In genomic region chr13:102906661-102907009, GRCm38 (mm10) we compare ENCODE assay signal across 8 mouse cellular contexts.
A peak's percentile ranks its signal among the peaks of the same experiment; 100 is the strongest.
DNase-seq lines count a peak whose midpoint lies in the region; ATAC-seq and TF ChIP-seq lines count a peak whose summit lies in the region.

No protein-coding gene starts in this region.

- 9% methylated on average over 9 of the region's 9 CpGs for WGBS in liver, adult 2 months
- 6% methylated on average over 9 of the region's 9 CpGs for WGBS in embryonic facial prominence, embryonic 15.5 days
- WGBS in intestine, postnatal 0 days = 2% methylated on average over 9 of the region's 9 CpGs
- 9% methylated on average over 9 of the region's 9 CpGs for WGBS in neural tube, embryonic 15.5 days

- TF ChIP-seq POLR2A in liver, adult 2 months (IDR thresholded peaks at IDR 0.05; ENCODE audit: extremely low read depth, insufficient read depth, low read length) = no peak

- H3K36me3 ChIP-seq in liver, adult 2 months (ENCODE audit: control insufficient read depth, insufficient read depth, low read length) = no peaks in the 10 kb centered on the region
- no peaks in the 10 kb centered on the region for H3K36me3 ChIP-seq in embryonic facial prominence, embryonic 15.5 days
- H3K36me3 ChIP-seq in intestine, postnatal 0 days (ENCODE audit: control insufficient read depth, insufficient read depth) = no peaks in the 10 kb centered on the region
- H3K36me3 ChIP-seq in neural tube, embryonic 15.5 days = no peaks in the 10 kb centered on the region

- peak overlapping the region; percentile 69 for H3K4me2 ChIP-seq in embryonic facial prominence, embryonic 15.5 days (replicated peaks)
- H3K4me2 ChIP-seq in intestine, postnatal 0 days (replicated peaks; ENCODE audit: low read depth) = peak overlapping the region; percentile 82
- peak overlapping the region; percentile 87 for H3K4me2 ChIP-seq in neural tube, embryonic 15.5 days

- H3K9ac ChIP-seq in liver, adult 2 months (ENCODE audit: low read depth, low read length) = 0 out of 2 replicates have a peak overlapping the region, but pooled peaks have one; percentile 14
- peak overlapping the region; percentile 48 for H3K9ac ChIP-seq in embryonic facial prominence, embryonic 15.5 days
- peak overlapping the region; percentile 35; the same call in 1 of the 2 replicates for H3K9ac ChIP-seq in intestine, postnatal 0 days (ENCODE audit: low read depth, low read length)
- peak overlapping the region; percentile 43 for H3K9ac ChIP-seq in neural tube, embryonic 15.5 days (replicated peaks)

- no peaks in the 10 kb centered on the region for H3K27me3 ChIP-seq in liver, adult 2 months (ENCODE audit: control insufficient read depth, insufficient read depth, low read length)
- no peaks in the 10 kb centered on the region for H3K27me3 ChIP-seq in embryonic facial prominence, embryonic 15.5 days
- H3K27me3 ChIP-seq in intestine, postnatal 0 days (replicated peaks; ENCODE audit: control insufficient read depth, insufficient read depth, low read length) = no peaks in the 10 kb centered on the region
- no peaks in the 10 kb centered on the region for H3K27me3 ChIP-seq in neural tube, embryonic 15.5 days (replicated peaks)

- no peak for DNase-seq in liver, adult 2 months (ENCODE audit: extremely low read depth, low read depth, low spot score)
- DNase-seq in liver = no peak
- DNase-seq in right cerebral cortex, postnatal 10 days (ENCODE audit: low spot score in 2 of 2) = no peak
- no peak for DNase-seq in cerebellum, postnatal 4 days (ENCODE audit: low spot score in 2 of 2)
- no peak for DNase-seq in ovary, adult 18-20 months (ENCODE audit: low spot score)

- peaks cover 3% of the 10 kb centered on the region; the same call in 1 of the 2 replicates for H3K4me1 ChIP-seq in liver, adult 2 months (ENCODE audit: control insufficient read depth, insufficient read depth, low read length)
- peaks cover 32% of the 10 kb centered on the region for H3K4me1 ChIP-seq in embryonic facial prominence, embryonic 15.5 days
- H3K4me1 ChIP-seq in intestine, postnatal 0 days (replicated peaks; ENCODE audit: control insufficient read depth, insufficient read depth, low read length) = no peaks in the 10 kb centered on the region
- peaks cover 11% of the 10 kb centered on the region for H3K4me1 ChIP-seq in neural tube, embryonic 15.5 days

- H3K79me2 ChIP-seq in liver, adult 2 months (ENCODE audit: control insufficient read depth, insufficient read depth, low read length) = peaks cover 9% of the 10 kb centered on the region; the same call in 1 of the 2 replicates

- no peak for ATAC-seq in embryonic facial prominence, embryonic 15.5 days (ENCODE audit: insufficient number of reproducible peaks, low FRiP score, low TSS enrichment, low read depth)
- ATAC-seq in intestine, postnatal 0 days = peak; percentile 58
- no peak for ATAC-seq in neural tube, embryonic 15.5 days (ENCODE audit: low FRiP score)

- H3K9me3 ChIP-seq in embryonic facial prominence, embryonic 15.5 days (replicated peaks) = no peaks in the 10 kb centered on the region
- H3K9me3 ChIP-seq in intestine, postnatal 0 days (ENCODE audit: control insufficient read depth) = no peaks in the 10 kb centered on the region
- H3K9me3 ChIP-seq in neural tube, embryonic 15.5 days (replicated peaks) = no peaks in the 10 kb centered on the region

- no peak for TF ChIP-seq CTCF in liver, adult 2 months (IDR thresholded peaks at IDR 0.05; ENCODE audit: low read depth, low read length)
- no peak for TF ChIP-seq CTCF in intestine, postnatal 0 days (IDR thresholded peaks at IDR 0.05; ENCODE audit: low read depth)

- H3K4me3 ChIP-seq in liver, adult 2 months (ENCODE audit: insufficient read depth, low read depth, low read length) = peak overlapping the region; percentile 64
- peak overlapping the region; percentile 60 for H3K4me3 ChIP-seq in embryonic facial prominence, embryonic 15.5 days (replicated peaks)
- peak overlapping the region; percentile 61 for H3K4me3 ChIP-seq in intestine, postnatal 0 days (ENCODE audit: low read depth, low read length)
- H3K4me3 ChIP-seq in neural tube, embryonic 15.5 days (replicated peaks) = peak overlapping the region; percentile 45

- no peak overlapping the region for H3K27ac ChIP-seq in liver, adult 2 months (replicated peaks; ENCODE audit: insufficient read depth, low read depth, low read length)
- peak overlapping the region; percentile 88 for H3K27ac ChIP-seq in embryonic facial prominence, embryonic 15.5 days (replicated peaks)
- peak overlapping the region; percentile 83 for H3K27ac ChIP-seq in intestine, postnatal 0 days (ENCODE audit: low read depth, low read length)
- peak overlapping the region; percentile 83 for H3K27ac ChIP-seq in neural tube, embryonic 15.5 days (replicated peaks)
